Mouse (Mus musculus) thymus, postnatal 0 days (tissue): ENCODE measurements around the gene Lman2l. TPM values are rescaled to one million over a fixed set of nuclear protein-coding genes. Genes with fewer than 3 reads are reported as not detected.

Source experiments
- DNase-seq: peaks from one replicate; pipeline ENCODE4 v3.0.0-alpha.2; 2015; ENCODE audit warnings: low spot score
- polyA plus RNA-seq: library from polyadenylated mRNA; unstranded; fragments of >200 nt; fragmentation: Nextera tagmentation; extraction: Ambion mirVana; gene quantifications from 2 replicates; pipeline ENCODE4 v1.2.1, GENCODE M21; 2015

Gene Lman2l
- polyA plus RNA-seq, 1 experiment from 2014 or later = 52.1 TPM

GRCm38 (mm10) chr1:36461829-36462228 lies 16.8 kb upstream of the Lman2l start:
- DNase-seq = no peak

- no peak for DNase-seq
Observed at GRCm38 (mm10) chr1:36458169-36458568, 13.1 kb upstream of the Lman2l start.

- DNase-seq = no peak
Observed at GRCm38 (mm10) chr1:36457388-36458014, 12.4 kb upstream of the Lman2l start.

GRCm38 (mm10) chr1:36454055-36454815 lies 9.2 kb upstream of the Lman2l start:
- DNase-seq = no peak

GRCm38 (mm10) chr1:36446841-36447240 lies 1.8 kb upstream of the Lman2l start:
- no peak for DNase-seq

GRCm38 (mm10) chr1:36446106-36446824 lies 1.2 kb upstream of the Lman2l start:
- peak; percentile 43 for DNase-seq

GRCm38 (mm10) chr1:36445508-36445907 lies 437 bp upstream of the Lman2l start:
- no peak for DNase-seq

- no peak for DNase-seq
Observed at GRCm38 (mm10) chr1:36441101-36441500, 4.0 kb downstream of the Lman2l start.

- no peak for DNase-seq
Observed at GRCm38 (mm10) chr1:36437223-36437622, 7.8 kb downstream of the Lman2l start.

GRCm38 (mm10) chr1:36436515-36436914 lies 8.6 kb downstream of the Lman2l start:
- DNase-seq = no peak

- peak; percentile 86 for DNase-seq
Observed at GRCm38 (mm10) chr1:36435071-36435470, 10.0 kb downstream of the Lman2l start.

- DNase-seq = no peak
Observed at GRCm38 (mm10) chr1:36433616-36434015, 11.5 kb downstream of the Lman2l start.

GRCm38 (mm10) chr1:36432999-36433398 lies 12.1 kb downstream of the Lman2l start:
- DNase-seq = no peak

- peak; percentile 53 for DNase-seq
Observed at GRCm38 (mm10) chr1:36429511-36429910, 15.6 kb downstream of the Lman2l start.

GRCm38 (mm10) chr1:36404531-36404930 lies 40.5 kb downstream of the Lman2l start:
- no peak for DNase-seq

- DNase-seq = no peak
Observed at GRCm38 (mm10) chr1:36401509-36401908, 43.6 kb downstream of the Lman2l start.

GRCm38 (mm10) chr1:36397041-36397440 lies 48.0 kb downstream of the Lman2l start:
- no peak for DNase-seq

- DNase-seq = no peak
Observed at GRCm38 (mm10) chr1:36379582-36379981, 65.5 kb downstream of the Lman2l start.

- DNase-seq = no peak
Observed at GRCm38 (mm10) chr1:36378880-36379279, 66.2 kb downstream of the Lman2l start.

- DNase-seq = no peak
Observed at GRCm38 (mm10) chr1:36371934-36372845, 72.9 kb downstream of the Lman2l start, which contains the start of gene Fer1l5. Fer1l5 (plus strand) TSS chr1:36372291.

- no peak for DNase-seq
Observed at GRCm38 (mm10) chr1:36370918-36371317, 74.2 kb downstream of the Lman2l start.
